Mouse (Mus musculus): ENCODE measurements at regions not wholly inside any gene's neighbourhood (a gene's known extent, or its start where the extent isn't known, plus 50 kb on each side); places are given as distances from the start of the nearest gene placed in this dataset.

- Histone ChIP-seq H3K4me1 (replicated peaks; ENCODE audit: control insufficient read depth, insufficient read depth, low read length) (no peaks in the 10 kb centered on the region), H3K9ac (no peak overlapping the region), H3K4me3 (replicated peaks; ENCODE audit: low read length) (no peak overlapping the region), H3K27me3 (ENCODE audit: control insufficient read depth, insufficient read depth, low read length) (no peaks in the 10 kb centered on the region), H3K27ac (no peak overlapping the region), H3K9me3 (ENCODE audit: control insufficient read depth, low read length) (no peaks in the 10 kb centered on the region), H3K4me2 (replicated peaks) (no peak overlapping the region), H3K36me3 (replicated peaks; ENCODE audit: control insufficient read depth, insufficient read depth) (no peaks in the 10 kb centered on the region)
- WGBS, result 94% methylated on average over 2 of the region's 2 CpGs
- DNase-seq (ENCODE audit: low spot score), result no peak
- ATAC-seq (ENCODE audit: low FRiP score), result no peak
These were observed 97.2 kb downstream of the Kctd12 start for GRCm38 (mm10) chr14:102885240-102885598.

- ATAC-seq (ENCODE audit: low FRiP score) (no peak), DNase-seq (ENCODE audit: low spot score) (no peak)
- Histone ChIP-seq H3K27ac (no peak overlapping the region), H3K4me1 (replicated peaks; ENCODE audit: control insufficient read depth, insufficient read depth, low read length) (no peaks in the 10 kb centered on the region), H3K9me3 (ENCODE audit: control insufficient read depth, low read length) (no peaks in the 10 kb centered on the region), H3K4me3 (replicated peaks; ENCODE audit: low read length) (no peak overlapping the region), H3K36me3 (replicated peaks; ENCODE audit: control insufficient read depth, insufficient read depth) (no peaks in the 10 kb centered on the region), H3K4me2 (replicated peaks) (no peak overlapping the region), H3K9ac (no peak overlapping the region), H3K27me3 (ENCODE audit: control insufficient read depth, insufficient read depth, low read length) (no peaks in the 10 kb centered on the region)
- 89% methylated on average over 10 of the region's 10 CpGs for WGBS
These were observed 97.7 kb downstream of the Kctd12 start for GRCm38 (mm10) chr14:102884539-102885239.

GRCm38 (mm10) chr14:102883344-102884122, 98.9 kb downstream of the Kctd12 start:
- no peak for DNase-seq (ENCODE audit: low spot score)
- WGBS, result 82% methylated on average over 15 of the region's 15 CpGs
- Histone ChIP-seq H3K4me3 (replicated peaks; ENCODE audit: low read length) (no peak overlapping the region), H3K27ac (no peak overlapping the region), H3K4me1 (replicated peaks; ENCODE audit: control insufficient read depth, insufficient read depth, low read length) (no peaks in the 10 kb centered on the region), H3K9ac (no peak overlapping the region), H3K9me3 (ENCODE audit: control insufficient read depth, low read length) (no peaks in the 10 kb centered on the region), H3K36me3 (replicated peaks; ENCODE audit: control insufficient read depth, insufficient read depth) (no peaks in the 10 kb centered on the region), H3K27me3 (ENCODE audit: control insufficient read depth, insufficient read depth, low read length) (no peaks in the 10 kb centered on the region), H3K4me2 (replicated peaks) (no peak overlapping the region)
- 0 out of 2 replicates have a peak, but pooled peaks have one; percentile 55 for ATAC-seq (ENCODE audit: low FRiP score)

GRCm38 (mm10) chr14:102882281-102882680, 100.2 kb downstream of the Kctd12 start:
- H3K9me3 ChIP-seq (ENCODE audit: control insufficient read depth, low read length), result no peaks in the 10 kb centered on the region
- H3K4me2 ChIP-seq (replicated peaks), result no peak overlapping the region
- WGBS, result 91% methylated on average over 3 of the region's 3 CpGs
- no peaks in the 10 kb centered on the region for H3K27me3 ChIP-seq (ENCODE audit: control insufficient read depth, insufficient read depth, low read length)
- no peaks in the 10 kb centered on the region for H3K4me1 ChIP-seq (replicated peaks; ENCODE audit: control insufficient read depth, insufficient read depth, low read length)
- ATAC-seq (ENCODE audit: low FRiP score) (no peak), DNase-seq (ENCODE audit: low spot score) (no peak)
- no peak overlapping the region for H3K4me3 ChIP-seq (replicated peaks; ENCODE audit: low read length)
- H3K36me3 ChIP-seq (replicated peaks; ENCODE audit: control insufficient read depth, insufficient read depth), result no peaks in the 10 kb centered on the region
- no peak overlapping the region for H3K27ac ChIP-seq
- no peak overlapping the region for H3K9ac ChIP-seq

- no peaks in the 10 kb centered on the region for H3K27me3 ChIP-seq (ENCODE audit: control insufficient read depth, insufficient read depth, low read length)
- whole genome bisulfite sequencing, result 72% methylated on average over 1 of the region's 1 CpGs
- no peak overlapping the region for H3K4me3 ChIP-seq (replicated peaks; ENCODE audit: low read length)
- ATAC-seq (ENCODE audit: low FRiP score) (no peak), DNase-seq (ENCODE audit: low spot score) (no peak)
- H3K36me3 ChIP-seq (replicated peaks; ENCODE audit: control insufficient read depth, insufficient read depth), result no peaks in the 10 kb centered on the region
- H3K27ac ChIP-seq, result no peak overlapping the region
- no peak overlapping the region for H3K4me2 ChIP-seq (replicated peaks)
- no peak overlapping the region for H3K9ac ChIP-seq
- no peaks in the 10 kb centered on the region for H3K4me1 ChIP-seq (replicated peaks; ENCODE audit: control insufficient read depth, insufficient read depth, low read length)
- H3K9me3 ChIP-seq (ENCODE audit: control insufficient read depth, low read length), result no peaks in the 10 kb centered on the region
These were observed 101.8 kb downstream of the Kctd12 start for GRCm38 (mm10) chr14:102880658-102881083.

GRCm38 (mm10) chr14:102878572-102878971, 103.9 kb downstream of the Kctd12 start:
- no peaks in the 10 kb centered on the region for H3K27me3 ChIP-seq (ENCODE audit: control insufficient read depth, insufficient read depth, low read length)
- H3K4me3 ChIP-seq (replicated peaks; ENCODE audit: low read length), result no peak overlapping the region
- H3K9ac ChIP-seq, result no peak overlapping the region
- DNase-seq (ENCODE audit: low spot score), result no peak
- no peaks in the 10 kb centered on the region for H3K36me3 ChIP-seq (replicated peaks; ENCODE audit: control insufficient read depth, insufficient read depth)
- H3K4me2 ChIP-seq (replicated peaks), result no peak overlapping the region
- H3K27ac ChIP-seq, result no peak overlapping the region
- no peak for ATAC-seq (ENCODE audit: low FRiP score)
- WGBS, result 78% methylated on average over 6 of the region's 6 CpGs
- H3K9me3 ChIP-seq (ENCODE audit: control insufficient read depth, low read length), result no peaks in the 10 kb centered on the region
- no peaks in the 10 kb centered on the region for H3K4me1 ChIP-seq (replicated peaks; ENCODE audit: control insufficient read depth, insufficient read depth, low read length)

GRCm38 (mm10) chr14:102868160-102868559, 114.3 kb downstream of the Kctd12 start:
- Histone ChIP-seq H3K27me3 (ENCODE audit: control insufficient read depth, insufficient read depth, low read length) (no peaks in the 10 kb centered on the region), H3K9ac (no peak overlapping the region), H3K4me1 (replicated peaks; ENCODE audit: control insufficient read depth, insufficient read depth, low read length) (no peaks in the 10 kb centered on the region), H3K27ac (no peak overlapping the region), H3K9me3 (ENCODE audit: control insufficient read depth, low read length) (no peaks in the 10 kb centered on the region), H3K4me3 (replicated peaks; ENCODE audit: low read length) (no peak overlapping the region), H3K36me3 (replicated peaks; ENCODE audit: control insufficient read depth, insufficient read depth) (no peaks in the 10 kb centered on the region), H3K4me2 (replicated peaks) (no peak overlapping the region)
- DNase-seq (ENCODE audit: low spot score) (no peak), ATAC-seq (ENCODE audit: low FRiP score) (no peak)
- 86% methylated on average over 1 of the region's 1 CpGs for WGBS

- H3K27me3 ChIP-seq (ENCODE audit: control insufficient read depth, insufficient read depth, low read length), result no peaks in the 10 kb centered on the region
- H3K9ac ChIP-seq, result no peak overlapping the region
- no peaks in the 10 kb centered on the region for H3K4me1 ChIP-seq (replicated peaks; ENCODE audit: control insufficient read depth, insufficient read depth, low read length)
- no peaks in the 10 kb centered on the region for H3K9me3 ChIP-seq (ENCODE audit: control insufficient read depth, low read length)
- no peak overlapping the region for H3K4me2 ChIP-seq (replicated peaks)
- no peak for DNase-seq (ENCODE audit: low spot score)
- H3K27ac ChIP-seq, result no peak overlapping the region
- no peak overlapping the region for H3K4me3 ChIP-seq (replicated peaks; ENCODE audit: low read length)
- ATAC-seq (ENCODE audit: low FRiP score), result no peak
- H3K36me3 ChIP-seq (replicated peaks; ENCODE audit: control insufficient read depth, insufficient read depth), result no peaks in the 10 kb centered on the region
- whole genome bisulfite sequencing, result 84% methylated on average over 2 of the region's 2 CpGs
These were observed 114.7 kb downstream of the Kctd12 start for GRCm38 (mm10) chr14:102867697-102868096.

GRCm38 (mm10) chr14:102866511-102866910, 115.9 kb downstream of the Kctd12 start:
- Histone ChIP-seq H3K4me3 (replicated peaks; ENCODE audit: low read length) (no peak overlapping the region), H3K27me3 (ENCODE audit: control insufficient read depth, insufficient read depth, low read length) (no peaks in the 10 kb centered on the region), H3K4me1 (replicated peaks; ENCODE audit: control insufficient read depth, insufficient read depth, low read length) (no peaks in the 10 kb centered on the region), H3K9ac (no peak overlapping the region), H3K36me3 (replicated peaks; ENCODE audit: control insufficient read depth, insufficient read depth) (no peaks in the 10 kb centered on the region), H3K4me2 (replicated peaks) (no peak overlapping the region), H3K9me3 (ENCODE audit: control insufficient read depth, low read length) (no peaks in the 10 kb centered on the region), H3K27ac (no peak overlapping the region)
- ATAC-seq (ENCODE audit: low FRiP score) (no peak), DNase-seq (ENCODE audit: low spot score) (no peak)
- WGBS, result 83% methylated on average over 1 of the region's 1 CpGs

Measured in hindbrain, embryonic 14.5 days (tissue).